In the genomic region with DNA sequence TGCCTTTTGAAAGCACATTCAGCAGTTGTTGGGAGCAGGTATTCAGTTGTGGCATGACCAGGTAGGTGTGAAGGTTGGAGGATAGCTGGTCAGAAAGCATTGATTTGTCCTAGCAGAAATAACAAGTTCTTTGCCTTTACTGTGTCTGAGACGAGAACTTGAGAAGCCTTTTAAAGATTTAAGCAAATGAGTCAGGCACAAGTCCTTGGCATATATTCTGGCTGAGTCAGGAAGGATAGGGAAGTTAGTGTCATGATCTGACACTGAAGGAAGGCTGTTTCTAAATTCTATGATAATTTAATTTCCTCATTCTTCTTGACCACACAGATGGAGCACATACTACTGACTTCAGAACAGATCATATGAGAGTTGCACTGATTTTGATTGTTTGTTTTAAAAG, we compare ENCODE assay signal across 26 mouse cellular contexts.
"Had no signal": no experiment of that assay in that cellular context is flagged by ENCODE, and none has a peak within 500 bp of the region (broad histone marks: within the 10 kb centered on the region; RNA-seq: fewer than 3 reads in every experiment).

No protein-coding gene starts in this region.

- H3K36me3 ChIP-seq: heart, embryonic 10.5 days; heart, embryonic 13.5 days; heart, embryonic 15.5 days; hindbrain, embryonic 13.5 days; hindbrain, embryonic 15.5 days; limb, embryonic 10.5 days; limb, embryonic 12.5 days; liver, embryonic 13.5 days; liver, embryonic 15.5 days had no signal

- DNase-seq: gastrocnemius, adult 2 months; gastrocnemius, postnatal 10 days; gastrocnemius, postnatal 25 days; heart, adult 18-20 months; heart, postnatal 14 days; heart, postnatal 36 days; kidney, adult 18-20 months; kidney, adult 8-10 months; kidney, postnatal 10 days; kidney, postnatal 25 days; kidney, postnatal 4 days; liver; liver, embryonic 13.5 days had no signal

- H3K4me2 ChIP-seq: heart, embryonic 13.5 days; heart, embryonic 15.5 days; hindbrain, embryonic 13.5 days; hindbrain, embryonic 15.5 days; limb, embryonic 12.5 days; liver, embryonic 11.5 days; liver, embryonic 13.5 days; liver, embryonic 15.5 days had no signal

- ATAC-seq: hindbrain, postnatal 0 days; intestine, postnatal 0 days had no signal

- H3K9me3 ChIP-seq: heart, embryonic 10.5 days; heart, embryonic 13.5 days; hindbrain, embryonic 13.5 days; hindbrain, embryonic 15.5 days; limb, embryonic 10.5 days; limb, embryonic 12.5 days; liver, embryonic 13.5 days; liver, embryonic 15.5 days had no signal

- H3K9ac ChIP-seq: heart, embryonic 13.5 days; heart, embryonic 15.5 days; hindbrain, embryonic 13.5 days; hindbrain, embryonic 15.5 days; limb, embryonic 12.5 days; liver, embryonic 13.5 days; liver, embryonic 15.5 days had no signal

- H3K4me1 ChIP-seq: heart, embryonic 10.5 days; heart, embryonic 13.5 days; heart, embryonic 15.5 days; hindbrain, embryonic 13.5 days; hindbrain, embryonic 15.5 days; limb, embryonic 10.5 days; limb, embryonic 12.5 days; liver, embryonic 13.5 days; liver, embryonic 15.5 days had no signal

- H3K4me3 ChIP-seq: gastrocnemius, adult 2 months; heart, embryonic 10.5 days; heart, embryonic 13.5 days; heart, embryonic 15.5 days; hindbrain, embryonic 13.5 days; hindbrain, embryonic 15.5 days; layer of hippocampus, adult 2 months; left cerebral cortex, adult 2 months; limb, embryonic 10.5 days; limb, embryonic 12.5 days; liver, embryonic 13.5 days; liver, embryonic 15.5 days had no signal

- H3K27me3 ChIP-seq: heart, embryonic 13.5 days; heart, embryonic 15.5 days; hindbrain, embryonic 13.5 days; hindbrain, embryonic 15.5 days; limb, embryonic 12.5 days; liver, embryonic 13.5 days; liver, embryonic 15.5 days had no signal

- H3K27ac ChIP-seq: gastrocnemius, adult 2 months; heart, embryonic 10.5 days; heart, embryonic 13.5 days; heart, embryonic 15.5 days; hindbrain, embryonic 13.5 days; hindbrain, embryonic 15.5 days; hindbrain, postnatal 0 days; layer of hippocampus, adult 2 months; left cerebral cortex, adult 2 months; limb, embryonic 10.5 days; limb, embryonic 12.5 days; liver, embryonic 13.5 days; liver, embryonic 15.5 days had no signal
